Mouse (Mus musculus) G1E (cell line): ENCODE results near the gene Hoxa9.

Experiments
- CTCF ChIP-seq: IDR thresholded peaks from 2 replicates; pipeline ENCODE4 v1.5.1; 2012; ENCODE audit warnings: low read depth, low read length, inconsistent platforms, mixed read lengths
- GATA1 ChIP-seq: IDR thresholded peaks from 2 replicates; pipeline ENCODE4 v1.6.1; 2012; ENCODE audit warnings: borderline replicate concordance, low read length, inconsistent platforms, mixed read lengths
- TAL1 ChIP-seq: conservative IDR thresholded peaks from 2 replicates; pipeline ENCODE4 v1.6.1; 2012; ENCODE audit warnings: low read depth, low read length, inconsistent platforms, mixed read lengths

GRCm38 (mm10) chr6:52182793-52183192 lies 48.1 kb downstream of the Hoxa9 start:
- TF ChIP-seq CTCF (no peak), GATA1 (no peak), TAL1 (no peak)
